Mouse (Mus musculus): ENCODE data around the gene Hoxa6.
A peak's percentile ranks its signal among the peaks of the same experiment; 100 is the strongest.

Hoxa6 gene

DNA sequence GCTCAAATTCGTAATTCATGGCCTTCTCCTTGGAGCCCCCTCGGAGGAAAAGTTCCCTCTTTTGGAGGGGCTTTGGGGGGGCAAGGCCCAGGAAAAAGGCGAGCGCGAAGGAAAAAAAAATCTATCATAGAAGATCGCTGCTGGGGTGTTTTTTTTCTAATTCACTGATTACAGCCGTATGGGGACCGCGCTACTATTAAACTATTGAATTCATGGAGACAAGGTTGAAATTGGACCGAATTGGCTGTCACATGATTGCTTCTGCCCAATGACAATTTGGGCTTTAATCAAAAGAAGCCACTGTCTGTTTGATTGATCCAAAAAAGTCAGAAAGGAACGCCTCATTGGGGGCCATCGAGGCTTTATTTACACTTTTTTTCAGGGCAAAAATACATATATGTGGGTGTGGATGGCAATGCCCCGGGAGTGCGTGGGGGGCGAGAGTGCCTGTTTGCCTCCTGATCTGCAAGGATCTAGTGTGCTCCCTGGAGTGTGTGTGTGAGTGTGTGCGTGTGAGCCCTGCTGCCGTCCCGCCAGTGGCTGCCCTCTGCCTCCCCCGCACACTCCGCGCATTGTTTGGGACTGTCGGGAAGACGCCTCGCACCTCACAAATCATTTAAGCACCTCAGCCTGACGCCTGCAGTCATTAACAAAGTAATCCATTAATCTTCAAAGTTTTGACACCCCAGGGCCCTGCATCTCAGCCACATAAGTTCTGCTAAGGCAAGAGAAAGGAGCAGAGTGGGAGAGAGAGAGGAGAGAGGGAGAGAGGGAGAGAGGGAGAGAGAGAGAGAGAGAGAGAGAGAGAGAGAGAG lies 43.7 kb downstream of the Hoxa6 start, which contains the start of gene Hoxa2:
Gene Hoxa2 (minus strand): TSS at position 206 of the 815 bp plus-strand sequence.
- DNase-seq (ENCODE audit: low spot score in 2 of 2), result peak in 1 of 2 experiments; percentile 61

DNA sequence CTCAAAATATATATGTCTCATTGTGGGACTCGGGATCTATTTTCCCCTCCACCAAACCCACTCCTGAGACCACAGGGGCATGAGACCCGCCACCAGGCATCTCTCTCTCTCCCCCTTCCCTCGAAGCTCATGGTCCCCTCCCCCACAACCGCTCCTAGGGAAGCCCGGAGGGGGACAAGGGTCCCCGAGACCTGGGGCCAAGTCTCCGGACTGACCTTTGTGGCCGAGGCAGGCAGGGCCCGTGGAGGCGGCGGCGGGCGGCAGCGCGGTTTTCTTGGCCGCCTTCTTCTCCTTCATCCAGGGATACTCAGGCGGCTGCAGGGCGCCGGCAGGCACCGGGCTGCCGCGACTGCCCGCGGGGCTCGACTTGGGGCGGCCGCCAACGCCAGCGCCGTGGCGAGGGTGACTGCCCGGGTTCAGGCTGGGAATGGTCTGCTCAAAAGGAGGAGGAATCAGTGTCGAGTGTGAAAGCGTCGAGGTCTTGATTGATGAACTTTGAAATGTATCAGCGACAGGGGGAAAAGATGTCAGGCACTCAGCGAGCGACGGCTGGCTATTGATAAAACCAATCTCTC lies 44.4 kb downstream of the Hoxa6 start:
- DNase-seq (ENCODE audit: low spot score in 2 of 2), result peak in 1 of 2 experiments; percentile 59

DNA sequence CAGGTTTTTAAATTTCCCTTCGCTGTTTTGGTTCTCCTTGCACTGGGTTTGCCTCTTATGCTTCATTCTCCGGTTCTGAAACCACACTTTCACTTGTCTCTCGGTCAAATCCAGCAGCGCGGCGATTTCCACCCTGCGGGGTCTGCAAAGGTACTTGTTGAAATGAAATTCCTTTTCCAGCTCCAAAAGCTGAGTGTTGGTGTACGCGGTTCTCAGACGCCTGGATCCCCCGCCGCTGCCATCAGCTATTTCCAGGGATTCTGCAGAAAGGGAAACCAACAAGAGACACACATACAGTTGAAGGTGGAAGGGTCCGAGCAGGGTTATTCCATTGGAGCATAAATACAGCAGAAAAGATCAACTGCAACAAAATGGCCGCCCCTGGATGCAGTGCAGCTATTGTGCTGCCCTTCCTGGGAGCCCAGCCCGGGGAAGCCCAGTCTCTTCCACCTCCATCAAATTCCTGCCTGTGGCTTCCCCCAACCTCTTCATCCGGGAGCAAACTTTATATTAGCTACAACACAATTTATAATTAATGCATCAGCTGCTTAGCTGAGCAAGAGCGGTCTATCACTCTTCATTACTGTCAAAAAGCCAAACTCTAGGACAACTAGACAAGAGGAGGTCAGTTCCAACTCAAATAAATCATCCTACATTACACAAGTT lies 45.0 kb downstream of the Hoxa6 start:
- DNase-seq (ENCODE audit: low spot score in 2 of 2), result no peak

DNA sequence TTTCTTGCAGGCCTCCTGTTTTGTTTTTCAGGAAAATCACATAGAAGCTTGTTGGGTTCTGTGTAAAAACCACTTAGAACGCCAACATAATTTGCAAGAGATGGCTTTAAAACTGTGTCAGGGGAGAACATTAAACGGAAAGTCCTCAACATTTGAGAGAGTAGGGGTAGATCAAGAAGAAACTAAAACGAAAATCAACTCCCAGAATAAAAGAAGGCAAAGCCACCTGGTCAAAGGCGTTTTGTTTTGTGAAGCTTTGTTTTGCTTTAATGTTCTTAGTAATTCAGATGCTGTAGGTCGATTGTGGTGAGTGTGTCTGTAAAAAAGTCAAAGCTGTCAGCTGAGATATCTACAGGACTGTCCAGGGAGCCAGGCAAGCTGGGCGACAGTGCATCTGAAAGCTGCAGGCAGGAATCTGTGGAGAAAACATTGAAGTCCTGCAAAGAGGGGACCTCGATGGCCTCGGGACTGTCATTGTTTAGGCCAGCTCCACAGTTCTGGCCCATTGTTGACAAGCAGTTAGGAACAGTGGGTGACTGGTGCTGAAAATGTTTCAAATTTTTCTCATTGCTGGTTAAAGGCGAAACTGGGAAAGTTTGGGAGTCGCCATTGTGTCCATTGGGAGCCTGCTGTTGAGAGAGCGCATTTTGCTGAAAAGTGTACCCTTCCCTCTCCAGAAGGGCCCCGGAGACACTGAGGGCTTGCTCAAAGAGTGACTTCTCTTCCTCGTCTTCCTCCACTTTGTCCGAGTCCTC lies 45.7 kb downstream of the Hoxa6 start:
- DNase-seq (ENCODE audit: low spot score in 2 of 2), result no peak

DNA sequence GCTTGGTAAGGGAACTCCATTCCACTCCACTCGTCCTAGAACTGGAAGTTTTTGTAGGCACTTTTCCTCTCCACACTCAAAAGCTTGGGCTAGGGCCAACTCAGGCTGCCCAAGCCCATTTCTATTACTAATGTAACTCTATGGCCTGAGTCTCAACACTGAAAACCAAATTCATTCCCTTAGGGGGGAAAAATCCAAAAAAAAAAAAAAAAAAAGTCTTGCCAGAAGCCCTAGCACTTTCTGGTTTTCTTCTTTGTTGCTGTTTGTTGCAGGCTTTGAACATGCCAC lies 46.5 kb downstream of the Hoxa6 start:
- no peak for DNase-seq (ENCODE audit: low spot score in 2 of 2)

DNA sequence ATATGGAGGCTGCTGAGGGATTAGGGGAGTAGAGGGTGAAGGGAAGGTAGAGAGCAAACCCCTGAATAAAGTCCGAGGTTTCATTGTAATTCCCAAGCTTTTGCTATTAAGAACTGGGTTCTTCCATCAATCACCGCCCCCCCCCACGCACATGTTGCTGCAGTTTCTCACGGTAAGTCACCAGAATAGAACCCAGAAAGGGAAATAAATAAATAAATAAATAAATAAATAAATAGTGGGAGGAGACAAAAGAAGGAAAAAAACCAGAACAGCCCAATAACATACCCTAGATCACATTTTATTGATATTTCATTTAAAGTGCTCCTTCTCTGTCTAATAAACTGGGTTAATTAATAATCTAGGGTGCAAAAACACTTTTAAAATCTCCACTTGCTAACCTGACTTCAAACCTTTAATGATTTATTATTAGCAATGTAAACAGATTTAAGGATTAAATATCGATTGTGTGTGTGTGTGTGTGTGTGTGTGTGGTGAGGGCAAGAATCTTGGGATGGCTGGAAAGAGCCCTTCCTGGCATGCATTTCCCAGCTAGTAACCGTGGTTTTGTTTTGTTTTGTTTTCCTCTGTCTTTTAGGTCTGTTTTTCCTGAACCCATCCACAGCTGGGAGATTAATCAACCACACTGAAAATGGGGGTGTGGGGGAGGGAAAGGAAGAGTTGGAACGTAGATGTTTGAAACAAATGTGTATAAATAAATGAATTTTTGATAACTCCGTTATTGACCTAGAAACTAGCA lies 47.0 kb downstream of the Hoxa6 start:
- DNase-seq (ENCODE audit: low spot score in 2 of 2), result no peak

DNA sequence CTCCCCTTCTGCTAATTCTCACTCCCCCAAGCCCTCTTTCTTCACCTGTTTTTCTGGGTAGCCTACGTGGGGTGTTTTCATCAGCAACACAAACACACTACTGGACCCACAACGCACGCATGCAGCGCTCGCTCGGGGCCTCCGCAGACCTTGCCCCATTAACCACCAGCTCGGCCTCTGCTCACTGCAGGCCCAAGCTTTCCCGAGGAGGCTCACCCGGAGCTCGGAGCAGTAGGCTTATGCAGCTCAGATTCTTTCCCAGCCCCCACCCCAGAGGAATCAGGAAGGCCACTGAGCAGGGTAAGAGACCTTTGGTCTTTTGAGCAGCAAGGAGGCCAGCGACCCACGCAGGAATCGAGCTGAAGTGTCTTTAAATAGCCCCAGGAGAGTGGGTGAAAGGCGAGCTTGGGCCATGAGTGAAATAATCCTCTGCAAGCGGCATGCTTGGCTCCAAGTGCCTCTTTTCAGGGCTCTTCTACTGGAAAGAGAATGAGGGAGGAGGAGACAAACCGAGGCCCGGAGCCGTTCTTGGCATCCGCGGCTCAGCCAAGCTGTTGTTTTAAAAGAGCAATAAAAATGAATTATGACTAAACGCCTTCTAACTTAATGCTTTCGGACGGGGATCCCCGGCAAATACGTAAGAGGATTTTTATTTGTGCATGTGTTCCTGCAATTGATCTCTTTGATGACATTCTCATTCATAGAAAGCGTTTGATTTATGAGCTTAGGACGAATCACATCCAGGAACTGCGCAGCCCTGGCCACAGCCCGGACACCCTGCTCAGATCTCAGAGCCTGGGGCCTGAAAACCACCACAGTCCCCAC lies 47.8 kb downstream of the Hoxa6 start:
- peak in 1 of 2 experiments; percentile 55 for DNase-seq (ENCODE audit: low spot score in 2 of 2)

DNA sequence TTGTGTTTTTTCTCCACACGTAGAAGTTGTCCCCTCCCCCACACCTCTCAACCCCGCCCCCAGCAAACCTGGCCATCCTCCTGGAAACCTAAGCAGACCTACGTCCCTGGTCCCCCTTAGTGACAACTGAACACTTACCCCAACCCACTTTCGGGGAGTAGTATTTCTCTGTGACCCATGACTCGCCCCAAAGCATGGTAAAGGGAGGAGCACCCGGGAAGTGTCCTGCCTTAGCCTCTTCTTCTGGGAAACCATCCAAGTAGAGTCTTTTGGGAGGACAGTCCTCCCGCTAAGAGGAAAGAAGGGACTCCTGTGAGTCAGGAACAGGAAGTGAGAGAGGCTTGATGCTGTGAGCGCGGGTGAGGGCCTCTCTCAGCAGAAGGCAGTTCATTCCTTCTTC lies 48.5 kb downstream of the Hoxa6 start:
- DNase-seq (ENCODE audit: low spot score in 2 of 2), result peak in 1 of 2 experiments; percentile 55

DNA sequence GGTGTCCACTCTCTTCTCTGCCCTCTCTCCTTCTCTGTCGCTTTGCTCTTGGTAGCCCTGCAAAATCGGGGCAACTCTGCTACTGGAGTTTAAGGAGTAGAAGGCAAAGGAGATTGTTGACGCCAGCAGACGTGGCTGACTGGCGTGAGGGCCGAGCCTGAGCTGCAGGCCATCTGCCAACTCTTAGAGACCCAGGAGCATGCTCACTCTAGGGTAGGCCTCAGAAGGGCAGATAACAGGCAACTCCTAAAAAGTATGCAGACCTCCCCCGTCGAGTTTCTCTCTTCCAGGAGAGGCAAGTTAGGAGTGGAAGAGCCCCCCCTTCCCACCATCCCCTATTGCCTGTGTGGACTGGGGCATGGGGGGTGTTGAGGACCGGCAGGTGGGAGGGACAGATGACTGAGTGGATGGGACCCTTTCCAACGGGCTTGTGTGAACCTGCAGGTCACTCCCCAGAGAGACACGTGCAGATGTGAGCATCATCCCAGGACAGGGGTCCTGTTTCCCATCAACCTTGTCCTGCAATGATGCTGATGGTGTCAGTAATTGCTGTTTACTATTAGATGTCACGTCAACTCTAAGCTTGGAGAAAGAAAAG lies 49.3 kb downstream of the Hoxa6 start:
- peak in 1 of 2 experiments; percentile 52 for DNase-seq (ENCODE audit: low spot score in 2 of 2)

DNA sequence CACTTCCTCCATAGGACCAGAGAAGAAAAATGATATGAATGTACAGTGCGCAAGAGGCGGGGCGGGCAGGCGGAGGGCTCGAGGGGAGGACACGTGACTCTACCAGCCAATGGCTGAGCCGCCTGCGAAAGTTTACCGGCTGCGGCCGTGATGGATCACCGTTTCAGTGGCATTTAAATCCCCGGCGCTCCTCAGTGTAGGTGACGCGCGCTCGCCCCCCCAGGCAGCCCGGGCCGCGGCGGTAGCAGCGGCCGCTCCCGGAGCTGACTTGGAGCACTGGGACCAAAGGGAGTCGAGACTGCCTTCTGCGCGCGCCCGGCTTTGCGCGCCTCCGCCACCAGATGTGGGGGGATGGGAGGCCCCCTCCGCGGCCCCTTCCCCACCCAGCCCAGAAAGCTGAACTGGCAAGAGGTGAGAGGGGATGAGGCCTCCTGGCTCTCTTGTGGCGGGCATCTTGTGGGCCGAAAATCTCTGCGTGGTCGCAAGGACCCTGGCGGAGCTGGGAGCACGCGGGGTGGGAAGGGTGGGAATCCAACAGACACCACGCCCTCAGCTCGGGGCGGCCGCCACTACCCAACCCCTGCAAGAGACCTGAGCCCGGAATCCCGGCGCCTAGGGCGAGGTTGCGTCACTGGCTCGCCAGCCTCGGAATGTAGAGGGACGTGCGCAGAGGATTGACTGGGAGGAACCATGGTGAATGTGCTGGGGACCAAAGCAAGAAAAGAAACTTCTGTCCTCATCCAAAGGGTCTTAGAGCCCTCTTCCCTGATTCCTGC lies 50.1 kb downstream of the Hoxa6 start, which contains the start of gene Hoxa1:
Gene Hoxa1 (minus strand): TSS at position 42 of the 776 bp plus-strand sequence.
- DNase-seq (ENCODE audit: low spot score in 2 of 2), result peak in 1 of 2 experiments; percentile 50

DNA sequence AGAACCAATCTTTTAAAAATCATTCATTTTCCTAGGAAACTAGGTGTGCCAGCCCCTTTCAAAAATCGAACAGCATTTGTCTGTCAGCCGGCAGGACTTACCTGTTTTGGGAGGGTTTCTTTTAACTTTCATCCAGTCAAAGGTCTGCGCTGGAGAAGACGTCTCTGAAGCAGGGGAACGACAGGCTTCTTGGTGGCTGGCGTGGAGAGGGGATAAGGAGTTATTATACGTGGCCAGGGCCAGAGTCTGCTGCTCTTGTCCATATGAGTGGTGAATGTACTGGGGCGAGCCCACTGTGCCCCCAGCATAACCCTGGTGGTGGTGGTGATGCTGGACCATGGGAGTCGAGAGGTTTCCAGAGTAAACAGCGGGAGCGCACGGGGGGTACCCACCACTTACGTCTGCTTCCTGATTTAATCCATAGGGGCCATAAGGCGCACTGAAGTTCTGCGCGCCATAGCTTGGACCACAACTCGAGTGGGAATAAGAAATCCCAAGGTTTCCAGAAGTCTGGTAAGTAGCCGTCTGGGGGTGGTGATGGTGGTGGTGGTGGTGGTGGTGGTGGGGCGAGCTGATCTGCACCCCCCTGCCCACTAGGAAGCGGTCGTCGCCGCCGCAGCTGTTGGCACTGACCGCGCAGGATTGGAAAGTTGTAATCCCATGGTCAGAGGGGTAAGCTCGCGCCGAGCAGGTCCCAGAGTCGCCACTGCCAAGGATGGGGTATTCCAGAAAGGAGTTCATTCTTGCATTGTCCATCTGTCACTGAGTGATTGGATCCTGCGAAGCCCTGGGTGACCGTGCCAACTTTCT lies 50.9 kb downstream of the Hoxa6 start:
- DNase-seq (ENCODE audit: low spot score in 2 of 2), result no peak

DNA sequence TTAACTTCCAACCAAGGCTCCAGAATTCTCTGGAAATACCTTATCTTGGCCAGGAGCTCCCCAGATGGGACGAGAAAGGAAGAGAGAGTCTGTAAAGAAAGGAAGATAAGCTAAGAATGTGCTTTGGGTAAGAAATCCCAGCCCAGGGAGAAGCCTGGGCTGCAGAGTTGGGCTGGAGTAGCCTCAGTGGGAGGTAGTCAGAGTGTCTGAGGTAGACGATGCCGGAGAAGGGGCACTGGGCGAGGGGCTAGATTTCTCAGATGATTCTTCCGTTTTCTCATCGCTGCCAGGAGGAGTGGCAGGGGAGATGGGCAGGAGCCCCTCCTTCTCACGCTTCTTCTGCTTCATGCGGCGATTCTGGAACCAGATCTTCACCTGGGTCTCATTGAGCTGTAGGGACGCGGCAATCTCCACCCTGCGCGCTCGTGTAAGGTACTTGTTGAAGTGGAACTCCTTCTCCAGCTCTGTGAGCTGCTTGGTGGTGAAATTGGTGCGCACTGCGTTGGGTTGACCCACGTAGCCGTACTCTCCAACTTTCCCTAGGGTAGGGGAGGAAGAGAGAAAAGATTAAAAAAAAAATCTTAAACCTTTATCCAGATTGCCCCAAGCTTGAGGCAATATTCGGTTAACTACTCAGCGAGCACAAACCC lies 51.8 kb downstream of the Hoxa6 start:
- no peak for DNase-seq (ENCODE audit: low spot score in 2 of 2)
